Mouse (Mus musculus) embryonic facial prominence, embryonic 15.5 days (tissue): ENCODE data around the gene Mrpl52. TPM values are rescaled to one million over a fixed set of nuclear protein-coding genes. Genes with fewer than 3 reads are reported as not detected.
A peak's percentile ranks its signal among the peaks of the same experiment; 100 is the strongest.

Source experiments
- ATAC-seq: fragments of 200-750 bp; cut with Nextera tagmentation; 2 replicates; pipeline ENCODE4 v1.8.0; 2017; ENCODE audit warnings: low read depth, moderate TSS enrichment; ENCODE audit not compliant: insufficient number of reproducible peaks, low FRiP score, low TSS enrichment
- H3K27ac ChIP-seq: fragments of 300-500 bp; sonication (generic); replicated peaks from 2 replicates; pipeline ENCODE4 v1.5.1; 2015; ENCODE audit warnings: mild to moderate bottlenecking, inconsistent platforms
- H3K27me3 ChIP-seq: fragments of 300-500 bp; sonication (generic); 2 replicates; pipeline ENCODE4 v1.6.1; 2015; ENCODE audit warnings: inconsistent platforms
- H3K36me3 ChIP-seq: fragments of 300-500 bp; sonication (generic); 2 replicates; pipeline ENCODE4 v1.6.1; 2015; ENCODE audit warnings: mild to moderate bottlenecking, inconsistent platforms
- H3K4me1 ChIP-seq: fragments of 300-500 bp; sonication (generic); 2 replicates; pipeline ENCODE4 v1.6.1; 2015; ENCODE audit warnings: inconsistent platforms
- H3K4me2 ChIP-seq: fragments of 300-500 bp; sonication (generic); replicated peaks from 2 replicates; pipeline ENCODE4 v1.6.1; 2015; ENCODE audit warnings: mild to moderate bottlenecking, inconsistent platforms
- H3K4me3 ChIP-seq: fragments of 300-500 bp; sonication (generic); replicated peaks from 2 replicates; pipeline ENCODE4 v1.5.1; 2015; ENCODE audit warnings: mild to moderate bottlenecking, inconsistent platforms
- H3K9ac ChIP-seq: fragments of 300-500 bp; sonication (generic); 2 replicates; pipeline ENCODE4 v1.6.1; 2015; ENCODE audit warnings: inconsistent platforms
- H3K9me3 ChIP-seq: fragments of 300-500 bp; sonication (generic); replicated peaks from 2 replicates; pipeline ENCODE4 v1.6.1; 2016; ENCODE audit warnings: inconsistent platforms
- WGBS: fragments of 180-500 bp; shearing (Covaris S2); methylation state at CpG from one replicate; pipeline ENCODE4 v1.1.7; 2015; 5-methylcytosine and 5-hydroxymethylcytosine counted together
- polyA plus RNA-seq: library from polyadenylated mRNA; unstranded; fragments of >200 nt; fragmentation: Nextera tagmentation; extraction: Ambion mirVana; gene quantifications from 2 replicates; pipeline ENCODE4 v1.2.1, GENCODE M21; 2015

Gene Mrpl52
- polyA plus RNA-seq, 1 experiment from 2014 or later: 228 TPM

DNA sequence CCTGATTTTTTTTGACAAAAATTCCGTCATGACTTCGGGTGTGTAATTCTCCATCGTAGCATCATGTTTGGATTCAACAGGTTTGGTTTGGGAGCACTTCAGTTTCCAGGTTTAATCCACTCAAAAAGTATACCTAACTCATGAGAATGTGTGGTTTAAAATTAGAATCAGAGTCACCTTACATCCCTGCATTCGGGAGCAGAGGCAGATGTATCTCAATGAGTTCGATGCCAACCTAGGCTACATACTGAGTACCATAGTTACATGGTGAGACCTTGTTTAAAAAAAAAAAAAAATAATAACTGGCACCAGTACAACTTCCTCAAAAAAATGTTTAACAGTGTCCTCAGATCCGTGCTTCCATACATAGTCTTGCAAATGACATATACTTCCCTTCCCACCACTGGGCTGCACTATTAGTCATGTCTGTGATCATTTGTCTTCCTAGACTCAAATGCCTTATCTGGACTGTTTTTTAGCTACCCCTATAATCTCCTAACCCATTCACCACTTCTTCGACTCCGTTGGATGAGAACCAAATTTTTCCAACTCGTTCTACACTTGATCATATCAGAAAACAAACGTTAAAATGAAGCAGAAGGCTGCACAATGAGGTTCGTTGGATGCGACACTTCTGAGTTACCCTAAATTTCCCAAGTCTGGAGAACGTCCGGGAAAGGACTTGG lies 563 bp upstream of the Mrpl52 start:
- no peaks in the 10 kb centered on the region for H3K9me3 ChIP-seq
- 30% methylated on average over 14 of the region's 14 CpGs for WGBS
- peak overlapping the region; percentile 88 for H3K27ac ChIP-seq
- peaks cover 5% of the 10 kb centered on the region; the same call in 1 of the 2 replicates for H3K36me3 ChIP-seq
- H3K4me2 ChIP-seq: peak overlapping the region; percentile 61
- peaks cover 30% of the 10 kb centered on the region for H3K4me1 ChIP-seq
- peak overlapping the region; percentile 68 for H3K9ac ChIP-seq
- 0 out of 2 replicates have a peak, but pooled peaks have one; percentile 51 for ATAC-seq
- H3K27me3 ChIP-seq: no peaks in the 10 kb centered on the region
- H3K4me3 ChIP-seq: peak overlapping the region; percentile 73

GRCm38 (mm10) chr14:54427696-54428095 lies 987 bp downstream of the Mrpl52 start:
- H3K4me3 ChIP-seq: peak overlapping the region; percentile 73
- no peak overlapping the region for H3K9ac ChIP-seq
- no peaks in the 10 kb centered on the region for H3K9me3 ChIP-seq
- H3K4me2 ChIP-seq: peak overlapping the region; percentile 61
- ATAC-seq: no peak
- 91% methylated on average over 7 of the region's 7 CpGs for WGBS
- H3K36me3 ChIP-seq: peaks cover 5% of the 10 kb centered on the region; the same call in 1 of the 2 replicates
- peaks cover 33% of the 10 kb centered on the region for H3K4me1 ChIP-seq
- no peak overlapping the region for H3K27ac ChIP-seq
- no peaks in the 10 kb centered on the region for H3K27me3 ChIP-seq

DNA sequence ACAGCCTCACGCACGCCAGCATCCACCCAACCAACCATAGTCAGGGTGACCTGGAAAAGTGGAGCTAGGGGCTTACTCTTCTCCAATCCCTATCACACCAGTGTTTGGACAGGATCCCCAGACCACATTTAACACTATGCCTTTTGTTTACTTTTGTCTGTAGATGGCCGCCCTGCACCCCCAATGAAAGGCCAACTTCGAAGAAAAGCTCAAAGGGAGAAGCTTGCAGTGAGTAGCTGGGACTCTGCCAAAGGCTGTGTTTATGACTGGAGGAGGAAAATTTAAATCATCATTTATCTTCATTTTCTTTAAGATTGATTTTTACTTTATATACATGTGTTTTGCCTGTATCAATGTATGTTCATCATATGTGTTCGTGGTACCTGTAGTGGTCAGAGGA lies 1.7 kb downstream of the Mrpl52 start:
- Histone ChIP-seq H3K4me2 (no peak overlapping the region), H3K27me3 (no peaks in the 10 kb centered on the region), H3K9me3 (no peaks in the 10 kb centered on the region), H3K4me1 (peaks cover 40% of the 10 kb centered on the region), H3K9ac (no peak overlapping the region), H3K27ac (no peak overlapping the region), H3K36me3 (peaks cover 5% of the 10 kb centered on the region; the same call in 1 of the 2 replicates), H3K4me3 (no peak overlapping the region)
- WGBS: 95% methylated on average over 5 of the region's 5 CpGs
- no peak for ATAC-seq

- Histone ChIP-seq H3K27me3 (no peaks in the 10 kb centered on the region), H3K4me3 (no peak overlapping the region), H3K4me1 (peaks cover 51% of the 10 kb centered on the region), H3K4me2 (no peak overlapping the region), H3K27ac (peak overlapping the region; percentile 100), H3K9me3 (no peaks in the 10 kb centered on the region), H3K36me3 (peaks cover 5% of the 10 kb centered on the region; the same call in 1 of the 2 replicates), H3K9ac (no peak overlapping the region)
- WGBS: 58% methylated on average over 7 of the region's 7 CpGs
- ATAC-seq: no peak
Observed at GRCm38 (mm10) chr14:54429332-54430093, 2.8 kb downstream of the Mrpl52 start.

GRCm38 (mm10) chr14:54430406-54431145 lies 3.9 kb downstream of the Mrpl52 start:
- peak overlapping the region; percentile 81 for H3K4me2 ChIP-seq
- H3K27ac ChIP-seq: peak overlapping the region; percentile 100
- H3K27me3 ChIP-seq: no peaks in the 10 kb centered on the region
- no peaks in the 10 kb centered on the region for H3K9me3 ChIP-seq
- H3K36me3 ChIP-seq: peaks cover 10% of the 10 kb centered on the region; the same call in 1 of the 2 replicates
- 7% methylated on average over 18 of the region's 18 CpGs for WGBS
- no peak for ATAC-seq
- peak overlapping the region; percentile 93; the same call in 1 of the 2 replicates for H3K9ac ChIP-seq
- peak overlapping the region; percentile 85 for H3K4me3 ChIP-seq
- peaks cover 62% of the 10 kb centered on the region for H3K4me1 ChIP-seq

DNA sequence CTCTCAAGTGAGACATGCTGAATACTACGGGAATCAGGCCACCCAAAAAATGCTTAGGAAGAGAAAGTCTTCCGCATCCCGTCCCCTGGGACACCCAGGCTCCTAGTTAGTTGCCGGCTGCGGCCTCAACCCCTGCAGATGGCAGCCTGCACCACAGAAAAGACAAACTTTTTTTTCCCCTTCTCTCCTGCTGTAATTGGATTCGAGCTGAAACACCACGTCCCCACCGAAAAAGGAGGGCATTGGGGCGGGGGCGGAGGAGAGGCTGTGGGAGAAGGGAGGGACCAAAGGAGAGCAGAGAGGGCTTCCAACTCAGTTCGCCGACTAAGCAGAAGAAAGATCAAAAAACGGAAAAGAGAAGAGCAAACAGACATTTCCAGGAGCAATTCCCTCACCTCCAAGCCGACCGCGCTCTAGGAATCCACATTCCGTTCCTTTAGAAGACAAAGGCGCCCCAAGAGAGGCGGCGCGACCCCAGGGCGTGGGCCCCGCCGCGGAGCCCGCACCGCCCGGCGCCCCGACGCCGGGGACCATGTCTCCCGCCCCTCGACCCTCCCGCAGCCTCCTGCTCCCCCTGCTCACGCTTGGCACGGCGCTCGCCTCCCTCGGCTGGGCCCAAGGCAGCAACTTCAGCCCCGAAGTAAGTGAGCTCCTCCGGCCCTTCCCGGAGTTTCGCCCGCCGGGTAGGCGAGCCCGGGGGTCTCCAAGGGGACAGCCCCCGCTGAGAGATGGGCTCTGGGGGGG lies 4.8 kb downstream of the Mrpl52 start, which contains the start of gene Mmp14:
Gene Mmp14, plus strand, starts transcription at position 279 of the 744 bp plus-strand sequence.
- Histone ChIP-seq H3K9ac (peak within 1 kb of the TSS; percentile 93), H3K9me3 (no peaks in the 10 kb centered on the region), H3K36me3 (peaks cover 19% of the 10 kb centered on the region), H3K4me2 (peak within 1 kb of the TSS; percentile 81), H3K27ac (peak within 1 kb of the TSS; percentile 100), H3K27me3 (no peaks in the 10 kb centered on the region), H3K4me1 (peaks cover 65% of the 10 kb centered on the region), H3K4me3 (peak within 1 kb of the TSS; percentile 85)
- WGBS: 1% methylated on average over 49 of the region's 49 CpGs
- ATAC-seq: peak; percentile 76

- Histone ChIP-seq H3K9ac (peak overlapping the region; percentile 93), H3K27ac (peak overlapping the region; percentile 100), H3K4me2 (peak overlapping the region; percentile 81), H3K9me3 (no peaks in the 10 kb centered on the region), H3K36me3 (peaks cover 27% of the 10 kb centered on the region), H3K4me1 (peaks cover 63% of the 10 kb centered on the region), H3K27me3 (no peaks in the 10 kb centered on the region), H3K4me3 (peak overlapping the region; percentile 85)
- ATAC-seq: 0 out of 2 replicates have a peak, but pooled peaks have one; percentile 16
- under 1% methylated on average over 54 of the region's 54 CpGs for WGBS
Observed at GRCm38 (mm10) chr14:54432078-54432836, 5.5 kb downstream of the Mrpl52 start.

GRCm38 (mm10) chr14:54432837-54433830 lies 6.4 kb downstream of the Mrpl52 start:
- Histone ChIP-seq H3K4me1 (peaks cover 56% of the 10 kb centered on the region), H3K9ac (peak overlapping the region; percentile 93), H3K27me3 (no peaks in the 10 kb centered on the region), H3K36me3 (peaks cover 33% of the 10 kb centered on the region), H3K27ac (peak overlapping the region; percentile 100), H3K9me3 (no peaks in the 10 kb centered on the region), H3K4me2 (peak overlapping the region; percentile 81), H3K4me3 (peak overlapping the region; percentile 85)
- WGBS: 14% methylated on average over 17 of the region's 17 CpGs
- ATAC-seq: 0 out of 2 replicates have a peak, but pooled peaks have one; percentile 27

DNA sequence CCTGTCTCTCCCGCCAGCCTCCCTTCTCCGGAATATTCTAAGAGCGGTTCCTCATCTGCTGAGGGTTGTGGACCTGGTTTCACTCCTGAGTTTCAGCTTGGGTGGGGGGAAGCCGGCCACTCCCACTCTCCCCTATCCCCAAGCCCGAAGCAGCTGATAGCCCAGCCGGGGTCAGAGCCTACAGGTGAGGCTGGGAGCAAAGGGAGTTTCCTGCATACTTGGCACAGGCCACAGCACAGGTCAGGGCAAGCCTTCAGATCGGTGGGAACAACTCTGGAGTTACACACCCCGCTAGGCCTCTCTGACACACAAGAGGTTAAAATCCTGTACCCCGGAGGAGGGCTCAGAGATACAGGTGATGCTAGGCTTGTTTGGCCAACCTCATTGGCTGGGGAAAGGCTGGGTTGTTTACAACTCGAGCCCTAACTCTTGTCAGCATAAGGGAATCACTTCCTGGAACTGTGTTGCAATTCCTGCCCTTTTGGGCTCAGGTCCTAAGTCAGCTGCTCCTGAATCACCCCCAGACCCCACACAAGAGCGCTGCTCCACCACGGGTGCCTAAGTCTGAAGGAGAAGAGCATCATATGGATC lies 7.3 kb downstream of the Mrpl52 start:
- no peak for ATAC-seq
- peak overlapping the region; percentile 100 for H3K27ac ChIP-seq
- H3K27me3 ChIP-seq: no peaks in the 10 kb centered on the region
- H3K4me2 ChIP-seq: peak overlapping the region; percentile 81
- H3K4me1 ChIP-seq: peaks cover 56% of the 10 kb centered on the region
- H3K36me3 ChIP-seq: peaks cover 38% of the 10 kb centered on the region
- H3K4me3 ChIP-seq: peak overlapping the region; percentile 85
- peak overlapping the region; percentile 93; the same call in 1 of the 2 replicates for H3K9ac ChIP-seq
- H3K9me3 ChIP-seq: no peaks in the 10 kb centered on the region
- WGBS: 36% methylated on average over 12 of the region's 12 CpGs
